Mouse (Mus musculus) heart, adult 2 months (tissue): ENCODE measurements around the gene Hhipl1.

Experiments
- CTCF ChIP-seq: fragments of 200-600 bp; IDR thresholded peaks from 2 replicates; pipeline ENCODE4 v1.8.1; 2022; ENCODE audit warnings: antibody characterized with exemption, mild to moderate bottlenecking, moderate library complexity
- EP300 ChIP-seq: fragments of 200-500 bp; IDR thresholded peaks from 2 replicates; pipeline ENCODE4 v1.6.1; 2011; ENCODE audit warnings: low read depth, low read length, control low read depth; ENCODE audit not compliant: insufficient read depth
- POLR2A ChIP-seq: fragments of 200-500 bp; IDR thresholded peaks from 2 replicates; pipeline ENCODE4 v1.6.1; 2011; ENCODE audit warnings: mild to moderate bottlenecking, low read depth, low read length, control low read depth; ENCODE audit not compliant: insufficient read depth

GRCm38 (mm10) chr12:108378379-108379133 is 72.5 kb downstream of the Hhipl1 start:
- TF ChIP-seq CTCF (no peak), POLR2A (no peak), EP300 (no peak)
